Mouse (Mus musculus): ENCODE data around the gene Hcst. TPM values are rescaled to one million over a fixed set of nuclear protein-coding genes. Genes with fewer than 3 reads are reported as not detected.

Hcst gene
- total and polyA plus RNA-seq, 3 experiments, result 11.8 to 11.9 (median 11.8) TPM

GRCm38 (mm10) chr7:30380061-30380460, 39.6 kb downstream of the Hcst start:
- no peaks in the 10 kb centered on the region for H3K36me3 ChIP-seq (replicated peaks in 1 of 2; ENCODE audit: control insufficient read depth in 1 of 2, insufficient read depth in 1 of 2, low read length in 1 of 2)
- in situ Hi-C loops (cut with MboI; ENCODE audit: low pct_ligation_motif_present, low pct_unique_long_range_greater_than_20kb, low sequenced_read_pairs), result no loop called here
- TF ChIP-seq JUND (conservative IDR thresholded peaks at IDR 0.05; ENCODE audit: low read depth, low read length) (no peak), SMC3 (IDR thresholded peaks at IDR 0.05; ENCODE audit: low read depth, low read length) (no peak), POLR2AphosphoS2 (IDR thresholded peaks at IDR 0.05; ENCODE audit: low read depth, low read length) (no peak), EP300 (IDR thresholded peaks at IDR 0.05; ENCODE audit: low read length) (no peak), JUN (IDR thresholded peaks at IDR 0.05; ENCODE audit: insufficient read depth, low read depth, low read length) (no peak), IRF4 (IDR thresholded peaks at IDR 0.05; ENCODE audit: low read depth, low read length) (no peak), ZNF384 (IDR thresholded peaks at IDR 0.05; ENCODE audit: low read depth, low read length) (no peak), UBTF (IDR thresholded peaks at IDR 0.05; ENCODE audit: low read depth, low read length) (no peak), MYC (IDR thresholded peaks at IDR 0.05; ENCODE audit: low read depth, low read length) (no peak), MEF2A (IDR thresholded peaks at IDR 0.05; ENCODE audit: borderline replicate concordance, low read depth, low read length) (no peak), MAFK (IDR thresholded peaks at IDR 0.05; ENCODE audit: insufficient replicate concordance, low read length) (no peak), PAX5 (IDR thresholded peaks at IDR 0.05; ENCODE audit: low read length) (no peak), ZKSCAN1 (IDR thresholded peaks at IDR 0.05; ENCODE audit: borderline replicate concordance, low read depth, low read length) (no peak), USF1 (IDR thresholded peaks at IDR 0.05; ENCODE audit: low read depth, low read length) (no peak)
- H3K9me3 ChIP-seq (replicated peaks; ENCODE audit: low read length), result peaks cover 8% of the 10 kb centered on the region
- H3K4me2 ChIP-seq (ENCODE audit: insufficient read depth, low read depth, poor library complexity, severe bottlenecking), result no peak overlapping the region
- dilution Hi-C loops (cut with MboI; ENCODE audit: extremely low pct_ligation_motif_present, extremely low pct_unique_long_range_greater_than_20kb, low sequenced_read_pairs), result no loop called here
- H3K4me3 ChIP-seq (replicated peaks in 1 of 3; ENCODE audit: low read depth in 2 of 3, low read length in 2 of 3, poor library complexity in 1 of 3), result no peak overlapping the region
- peaks cover 32% of the 10 kb centered on the region for H3K27me3 ChIP-seq (replicated peaks)
- no peak for DNase-seq (ENCODE audit: extremely low read depth)
- H3K9ac ChIP-seq (ENCODE audit: insufficient read depth, low read depth), result no peak overlapping the region
- no peaks in the 10 kb centered on the region for H3K79me2 ChIP-seq (replicated peaks; ENCODE audit: control insufficient read depth, extremely low read depth, insufficient read depth, poor library complexity, severe bottlenecking)
- no peak overlapping the region for H3K27ac ChIP-seq (ENCODE audit: insufficient read depth, low read depth)
- H3K4me1 ChIP-seq (ENCODE audit: control insufficient read depth in 1 of 2, insufficient read depth in 2 of 2), result no peaks in the 10 kb centered on the region

GRCm38 (mm10) chr7:30373501-30373962, 46.1 kb downstream of the Hcst start:
- no peak overlapping the region for H3K27ac ChIP-seq (ENCODE audit: insufficient read depth, low read depth)
- peak; percentile 96 for DNase-seq (ENCODE audit: extremely low read depth)
- no peaks in the 10 kb centered on the region; a peak in 1 of 4 replicates for H3K4me1 ChIP-seq (ENCODE audit: control insufficient read depth in 1 of 2, insufficient read depth in 2 of 2)
- H3K9me3 ChIP-seq (replicated peaks; ENCODE audit: low read length), result peaks cover 4% of the 10 kb centered on the region
- H3K4me2 ChIP-seq (ENCODE audit: insufficient read depth, low read depth, poor library complexity, severe bottlenecking), result peak overlapping the region; percentile 55
- H3K9ac ChIP-seq (ENCODE audit: insufficient read depth, low read depth), result peak overlapping the region; percentile 24; the same call in 1 of the 2 replicates
- H3K4me3 ChIP-seq (replicated peaks in 1 of 3; ENCODE audit: low read depth in 2 of 3, low read length in 2 of 3, poor library complexity in 1 of 3), result peak overlapping the region; percentile 34 to 50 (median 49)
- H3K79me2 ChIP-seq (replicated peaks; ENCODE audit: control insufficient read depth, extremely low read depth, insufficient read depth, poor library complexity, severe bottlenecking), result no peaks in the 10 kb centered on the region
- H3K27me3 ChIP-seq (replicated peaks), result peaks cover 47% of the 10 kb centered on the region
- no peaks in the 10 kb centered on the region for H3K36me3 ChIP-seq (replicated peaks in 1 of 2; ENCODE audit: control insufficient read depth in 1 of 2, insufficient read depth in 1 of 2, low read length in 1 of 2)
- dilution Hi-C loops (cut with MboI; ENCODE audit: extremely low pct_ligation_motif_present, extremely low pct_unique_long_range_greater_than_20kb, low sequenced_read_pairs) (no loop called here), in situ Hi-C loops (cut with MboI; ENCODE audit: low pct_ligation_motif_present, low pct_unique_long_range_greater_than_20kb, low sequenced_read_pairs) (no loop called here)
- TF ChIP-seq TCF12 (IDR thresholded peaks at IDR 0.05; ENCODE audit: low read depth, low read length) (peak; percentile 74; the same call in 1 of the 2 replicates), PAX5 (IDR thresholded peaks at IDR 0.05; ENCODE audit: low read length) (no peak), ETS1 (conservative IDR thresholded peaks at IDR 0.05; ENCODE audit: low read depth, low read length) (no peak), KAT2A (IDR thresholded peaks at IDR 0.05; ENCODE audit: insufficient replicate concordance, low read length) (peak; percentile 97; the same call in 1 of the 2 replicates), SIN3A (IDR thresholded peaks at IDR 0.05; ENCODE audit: low read length) (no peak), HCFC1 (IDR thresholded peaks at IDR 0.05; ENCODE audit: low read depth, low read length) (peak; percentile 98), ZMIZ1 (IDR thresholded peaks at IDR 0.05; ENCODE audit: low read depth, low read length) (0 out of 2 replicates have a peak, but pooled peaks have one; percentile 42), ZKSCAN1 (IDR thresholded peaks at IDR 0.05; ENCODE audit: borderline replicate concordance, low read depth, low read length) (no peak), ELF1 (IDR thresholded peaks at IDR 0.05; ENCODE audit: low read depth, low read length) (peak; percentile 73), MEF2A (IDR thresholded peaks at IDR 0.05; ENCODE audit: borderline replicate concordance, low read depth, low read length) (peak; percentile 62), POLR2A (IDR thresholded peaks at IDR 0.05; ENCODE audit: low read depth, low read length) (peak; percentile 72), JUND (conservative IDR thresholded peaks at IDR 0.05; ENCODE audit: low read depth, low read length) (no peak), MXI1 (IDR thresholded peaks at IDR 0.05; ENCODE audit: low read depth, low read length) (peak; percentile 81; the same call in 1 of the 2 replicates), USF2 (conservative IDR thresholded peaks at IDR 0.05; ENCODE audit: low read depth, low read length) (no peak), MAZ (IDR thresholded peaks at IDR 0.05; ENCODE audit: low read depth, low read length) (no peak), BHLHE40 (IDR thresholded peaks at IDR 0.05; ENCODE audit: low read depth, low read length) (0 out of 2 replicates have a peak, but pooled peaks have one; percentile 17), GABPA (IDR thresholded peaks at IDR 0.05; ENCODE audit: insufficient replicate concordance, low read depth, low read length) (peak; percentile 75; the same call in 1 of the 2 replicates), MAX (IDR thresholded peaks at IDR 0.05; ENCODE audit: low read length) (peak; percentile 68; the same call in 1 of the 2 replicates), MAFK (IDR thresholded peaks at IDR 0.05; ENCODE audit: insufficient replicate concordance, low read length) (no peak), CHD1 (IDR thresholded peaks at IDR 0.05; ENCODE audit: low read depth, low read length) (no peak), NRF1 (IDR thresholded peaks at IDR 0.05; ENCODE audit: low read depth, low read length) (peak; percentile 59), NELFE (IDR thresholded peaks at IDR 0.05; ENCODE audit: low read depth, low read length) (peak; percentile 66), ZNF384 (IDR thresholded peaks at IDR 0.05; ENCODE audit: low read depth, low read length) (no peak), UBTF (IDR thresholded peaks at IDR 0.05; ENCODE audit: low read depth, low read length) (no peak)
